Mouse (Mus musculus) hematopoietic stem cell, adult 5-6 weeks (primary cell): ENCODE measurements around the gene Gm17660. TPM values are rescaled to one million over a fixed set of nuclear protein-coding genes. Genes with fewer than 3 reads are reported as not detected.

Experiments
- ATAC-seq, 2 experiments: fragments of 125-278 bp in 1 of 2; replicated peaks in 1 of 2; 2 replicates each; pipeline ENCODE4 v1.8.0; 2016 to 2017; ENCODE audit warnings: inconsistent platforms in 2 of 2, mild to moderate bottlenecking in 2 of 2, moderate number of reproducible peaks in 2 of 2, low read depth in 1 of 2, moderate TSS enrichment in 1 of 2; ENCODE audit not compliant: low FRiP score in 2 of 2, poor library complexity in 2 of 2, severe bottlenecking in 2 of 2, insufficient read depth in 1 of 2, low TSS enrichment in 1 of 2
- total RNA-seq: library from RNA; stranded (forward); fragments of 172-1452, 232-1000 nt; gene quantifications from 2 replicates; pipeline ENCODE4 v1.2.3, GENCODE M21; 2017

Gm17660 gene
- total RNA-seq, 1 experiment from 2014 or later, result not detected

- no peak for ATAC-seq
These were observed 18.9 kb upstream of the Gm17660 start for GRCm38 (mm10) chr5:104096078-104096938.

GRCm38 (mm10) chr5:104095416-104096077, 18.1 kb upstream of the Gm17660 start:
- ATAC-seq, result no peak

- no peak for ATAC-seq
These were observed 12.3 kb upstream of the Gm17660 start for GRCm38 (mm10) chr5:104089751-104090150.

GRCm38 (mm10) chr5:104085366-104085765, 8.0 kb upstream of the Gm17660 start:
- no peak for ATAC-seq

GRCm38 (mm10) chr5:104080736-104081135, 3.3 kb upstream of the Gm17660 start:
- no peak for ATAC-seq

- no peak for ATAC-seq
These were observed 1.0 kb downstream of the Gm17660 start for GRCm38 (mm10) chr5:104076361-104076760.

- ATAC-seq, result peak; percentile 54 to 74; a peak in 3 of 4 replicates
These were observed 3.0 kb downstream of the Gm17660 start for GRCm38 (mm10) chr5:104074388-104074787.

- no peak for ATAC-seq
These were observed 3.8 kb downstream of the Gm17660 start for GRCm38 (mm10) chr5:104073602-104074001.

GRCm38 (mm10) chr5:104072272-104072886, 5.0 kb downstream of the Gm17660 start:
- no peak; a peak in 1 of 4 replicates for ATAC-seq

GRCm38 (mm10) chr5:104071048-104071447, 6.4 kb downstream of the Gm17660 start:
- no peak for ATAC-seq

- peak in 1 of 2 experiments; percentile 56; a peak in 1 of 4 replicates for ATAC-seq
These were observed 8.7 kb downstream of the Gm17660 start for GRCm38 (mm10) chr5:104068751-104069150.

GRCm38 (mm10) chr5:104062773-104063551, 14.4 kb downstream of the Gm17660 start:
- ATAC-seq, result no peak

- ATAC-seq, result no peak
These were observed 15.3 kb downstream of the Gm17660 start for GRCm38 (mm10) chr5:104061936-104062772.

- no peak for ATAC-seq
These were observed 17.0 kb downstream of the Gm17660 start for GRCm38 (mm10) chr5:104060429-104060828.

GRCm38 (mm10) chr5:104059628-104060027, 17.8 kb downstream of the Gm17660 start:
- no peak for ATAC-seq

GRCm38 (mm10) chr5:104058021-104058420, 19.4 kb downstream of the Gm17660 start:
- peak; percentile 66 to 80 for ATAC-seq

- ATAC-seq, result no peak
These were observed 21.1 kb downstream of the Gm17660 start for GRCm38 (mm10) chr5:104056295-104056694.
